Mouse (Mus musculus): ENCODE measurements at regions not wholly inside any gene's neighbourhood (a gene's known extent, or its start where the extent isn't known, plus 50 kb on each side); places are given as distances from the start of the nearest gene placed in this dataset.

DNA sequence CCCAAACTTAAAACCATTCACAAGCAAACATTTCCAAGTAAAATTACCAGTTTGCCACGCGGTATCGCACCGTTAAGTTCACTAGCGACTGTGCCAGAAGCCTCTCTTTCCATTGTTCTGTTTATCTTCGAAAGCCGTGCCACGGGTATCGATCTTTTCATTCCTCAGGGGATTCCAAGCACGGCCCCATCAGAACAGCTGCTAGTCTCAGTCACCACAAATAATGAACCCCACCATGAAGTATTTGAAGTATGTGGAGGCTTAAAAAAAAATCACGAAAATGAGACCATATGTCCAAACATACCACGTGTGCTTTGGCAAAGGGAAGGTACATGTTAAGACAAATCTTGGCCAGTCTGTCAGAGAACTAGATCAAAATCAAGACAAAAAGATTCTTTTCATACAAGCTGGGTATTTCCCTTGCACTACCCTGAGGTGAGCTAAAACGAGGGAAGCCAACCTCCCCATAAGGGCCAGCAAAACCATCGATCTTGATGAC is 213.3 kb downstream of the Npr3 start:
- Histone ChIP-seq H3K9ac (replicated peaks; ENCODE audit: low read depth, low read length) (no peak overlapping the region), H3K27ac (ENCODE audit: low read length) (no peak overlapping the region), H3K9me3 (ENCODE audit: control insufficient read depth, low read depth, low read length) (no peaks in the 10 kb centered on the region), H3K27me3 (ENCODE audit: control insufficient read depth, insufficient read depth, low read length) (no peaks in the 10 kb centered on the region), H3K36me3 (ENCODE audit: control insufficient read depth, insufficient read depth, low read length) (no peaks in the 10 kb centered on the region), H3K4me2 (replicated peaks; ENCODE audit: low read depth, low read length) (no peak overlapping the region), H3K4me3 (ENCODE audit: low read depth, low read length) (no peak overlapping the region), H3K4me1 (ENCODE audit: control insufficient read depth, insufficient read depth, low read length) (no peaks in the 10 kb centered on the region)
- no peak for ATAC-seq (ENCODE audit: insufficient number of reproducible peaks, insufficient read depth, low FRiP score, low read depth)
- WGBS, result 67% methylated on average over 14 of the region's 14 CpGs

DNA sequence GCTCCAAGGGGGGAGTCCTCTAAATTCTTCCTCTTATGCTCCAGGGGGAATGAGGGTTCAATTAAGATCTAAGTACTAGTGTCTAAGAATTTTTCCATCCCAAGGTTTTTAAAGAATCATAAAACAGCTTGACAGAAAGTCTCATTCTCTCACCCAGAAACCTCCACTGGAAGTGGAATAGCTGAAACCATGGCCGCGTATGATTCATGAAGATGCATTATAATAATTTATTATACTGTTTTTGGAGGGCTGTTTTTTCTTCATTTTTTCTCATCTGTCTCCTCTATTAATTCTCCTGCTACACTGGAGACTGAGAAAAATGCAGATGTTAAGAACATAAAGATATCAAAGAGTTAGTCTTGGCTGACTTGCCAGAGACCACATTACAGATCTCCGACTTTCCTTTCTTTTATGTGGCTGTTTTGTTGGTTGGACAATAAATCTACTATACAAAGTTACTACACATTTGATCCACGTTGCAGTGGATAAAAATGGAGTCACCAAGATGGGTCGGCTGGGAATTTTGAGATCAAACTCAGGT is 242.2 kb downstream of the Npr3 start:
- no peak for ATAC-seq (ENCODE audit: insufficient number of reproducible peaks, insufficient read depth, low FRiP score, low read depth)
- Histone ChIP-seq H3K9me3 (ENCODE audit: control insufficient read depth, low read depth, low read length) (no peaks in the 10 kb centered on the region), H3K4me3 (ENCODE audit: low read depth, low read length) (no peak overlapping the region)

DNA sequence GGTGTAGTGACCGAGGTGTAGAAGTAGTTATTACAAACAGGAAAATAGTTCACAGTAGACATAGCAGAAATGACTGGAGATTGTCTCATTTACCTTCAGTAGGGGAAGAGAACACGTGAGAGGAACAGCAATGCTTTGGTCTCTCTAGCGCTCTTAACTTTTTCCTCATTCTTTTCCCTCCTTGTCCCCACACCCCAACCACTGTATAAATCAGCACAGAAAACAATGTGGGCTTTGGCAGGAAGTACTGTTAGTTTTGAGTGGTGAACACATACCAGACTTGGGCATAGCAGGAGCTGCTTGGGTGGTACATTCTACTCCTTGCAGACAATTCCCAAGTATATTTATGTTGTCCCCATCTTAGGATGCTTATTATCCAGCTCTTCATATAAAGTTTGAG is 251.9 kb downstream of the Npr3 start:
- Histone ChIP-seq H3K4me2 (replicated peaks; ENCODE audit: low read depth, low read length) (no peak overlapping the region), H3K27ac (ENCODE audit: low read length) (no peak overlapping the region), H3K4me3 (ENCODE audit: low read depth, low read length) (no peak overlapping the region), H3K9ac (replicated peaks; ENCODE audit: low read depth, low read length) (no peak overlapping the region), H3K4me1 (ENCODE audit: control insufficient read depth, insufficient read depth, low read length) (no peaks in the 10 kb centered on the region), H3K9me3 (ENCODE audit: control insufficient read depth, low read depth, low read length) (no peaks in the 10 kb centered on the region), H3K27me3 (ENCODE audit: control insufficient read depth, insufficient read depth, low read length) (no peaks in the 10 kb centered on the region), H3K36me3 (ENCODE audit: control insufficient read depth, insufficient read depth, low read length) (no peaks in the 10 kb centered on the region)
- WGBS, result 89% methylated on average over 3 of the region's 3 CpGs
- no peak for ATAC-seq (ENCODE audit: insufficient number of reproducible peaks, insufficient read depth, low FRiP score, low read depth)

More for the DNA sequence above, 242.2 kb downstream of the Npr3 start:
- no peak overlapping the region for H3K9ac ChIP-seq (replicated peaks; ENCODE audit: low read depth, low read length)
- no peaks in the 10 kb centered on the region for H3K36me3 ChIP-seq (ENCODE audit: control insufficient read depth, insufficient read depth, low read length)
- H3K27me3 ChIP-seq (ENCODE audit: control insufficient read depth, insufficient read depth, low read length), result no peaks in the 10 kb centered on the region
- 66% methylated on average over 5 of the region's 5 CpGs for WGBS
- H3K4me1 ChIP-seq (ENCODE audit: control insufficient read depth, insufficient read depth, low read length), result no peaks in the 10 kb centered on the region
- no peak overlapping the region for H3K27ac ChIP-seq (ENCODE audit: low read length)
- no peak overlapping the region for H3K4me2 ChIP-seq (replicated peaks; ENCODE audit: low read depth, low read length)

GRCm38 (mm10) chr15:11646241-11646640 is 246.8 kb upstream of the Tars start:
- WGBS, result 90% methylated on average over 6 of the region's 6 CpGs
- no peak overlapping the region for H3K27ac ChIP-seq (ENCODE audit: low read length)
- no peaks in the 10 kb centered on the region for H3K27me3 ChIP-seq (ENCODE audit: control insufficient read depth, insufficient read depth, low read length)
- no peak for ATAC-seq (ENCODE audit: insufficient number of reproducible peaks, insufficient read depth, low FRiP score, low read depth)
- no peaks in the 10 kb centered on the region for H3K36me3 ChIP-seq (ENCODE audit: control insufficient read depth, insufficient read depth, low read length)
- H3K9ac ChIP-seq (replicated peaks; ENCODE audit: low read depth, low read length), result no peak overlapping the region
- no peaks in the 10 kb centered on the region for H3K4me1 ChIP-seq (ENCODE audit: control insufficient read depth, insufficient read depth, low read length)
- H3K9me3 ChIP-seq (ENCODE audit: control insufficient read depth, low read depth, low read length), result no peaks in the 10 kb centered on the region
- H3K4me3 ChIP-seq (ENCODE audit: low read depth, low read length), result no peak overlapping the region
- H3K4me2 ChIP-seq (replicated peaks; ENCODE audit: low read depth, low read length), result no peak overlapping the region

DNA sequence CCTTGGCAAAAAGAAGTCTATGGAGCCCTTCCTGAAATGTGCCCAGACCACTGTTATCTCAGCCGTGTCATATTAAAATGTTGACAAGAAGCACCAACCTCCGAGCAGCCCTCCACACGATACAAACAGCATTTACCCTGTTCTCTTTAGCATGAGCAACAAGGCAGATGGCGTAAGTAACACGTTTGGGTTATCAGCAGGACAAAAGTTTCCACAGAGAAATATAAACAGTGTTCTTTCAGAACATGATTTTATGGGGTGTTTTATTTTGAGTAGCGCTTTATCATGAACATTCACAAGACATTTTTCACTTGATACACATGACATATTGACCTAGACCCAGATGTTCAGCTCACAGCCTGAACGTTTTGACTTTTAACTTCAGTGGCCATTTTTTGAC is 245.3 kb upstream of the Tars start:
- ATAC-seq (ENCODE audit: insufficient number of reproducible peaks, insufficient read depth, low FRiP score, low read depth), result no peak
- no peak overlapping the region for H3K27ac ChIP-seq (ENCODE audit: low read length)

GRCm38 (mm10) chr15:11630654-11631053 is 231.2 kb upstream of the Tars start:
- no peak overlapping the region for H3K27ac ChIP-seq (ENCODE audit: low read length)
- H3K4me2 ChIP-seq (replicated peaks; ENCODE audit: low read depth, low read length), result no peak overlapping the region
- WGBS, result 67% methylated on average over 2 of the region's 2 CpGs
- H3K4me1 ChIP-seq (ENCODE audit: control insufficient read depth, insufficient read depth, low read length), result no peaks in the 10 kb centered on the region
- H3K36me3 ChIP-seq (ENCODE audit: control insufficient read depth, insufficient read depth, low read length), result no peaks in the 10 kb centered on the region
- ATAC-seq (ENCODE audit: insufficient number of reproducible peaks, insufficient read depth, low FRiP score, low read depth), result no peak
- no peaks in the 10 kb centered on the region for H3K9me3 ChIP-seq (ENCODE audit: control insufficient read depth, low read depth, low read length)
- H3K9ac ChIP-seq (replicated peaks; ENCODE audit: low read depth, low read length), result no peak overlapping the region
- H3K27me3 ChIP-seq (ENCODE audit: control insufficient read depth, insufficient read depth, low read length), result no peaks in the 10 kb centered on the region
- no peak overlapping the region for H3K4me3 ChIP-seq (ENCODE audit: low read depth, low read length)

More for the DNA sequence above, 245.3 kb upstream of the Tars start:
- H3K27me3 ChIP-seq (ENCODE audit: control insufficient read depth, insufficient read depth, low read length), result no peaks in the 10 kb centered on the region
- no peaks in the 10 kb centered on the region for H3K9me3 ChIP-seq (ENCODE audit: control insufficient read depth, low read depth, low read length)
- no peak overlapping the region for H3K4me3 ChIP-seq (ENCODE audit: low read depth, low read length)
- WGBS, result 59% methylated on average over 7 of the region's 7 CpGs
- H3K36me3 ChIP-seq (ENCODE audit: control insufficient read depth, insufficient read depth, low read length), result no peaks in the 10 kb centered on the region
- H3K4me2 ChIP-seq (replicated peaks; ENCODE audit: low read depth, low read length), result no peak overlapping the region
- no peak overlapping the region for H3K9ac ChIP-seq (replicated peaks; ENCODE audit: low read depth, low read length)
- no peaks in the 10 kb centered on the region for H3K4me1 ChIP-seq (ENCODE audit: control insufficient read depth, insufficient read depth, low read length)

DNA sequence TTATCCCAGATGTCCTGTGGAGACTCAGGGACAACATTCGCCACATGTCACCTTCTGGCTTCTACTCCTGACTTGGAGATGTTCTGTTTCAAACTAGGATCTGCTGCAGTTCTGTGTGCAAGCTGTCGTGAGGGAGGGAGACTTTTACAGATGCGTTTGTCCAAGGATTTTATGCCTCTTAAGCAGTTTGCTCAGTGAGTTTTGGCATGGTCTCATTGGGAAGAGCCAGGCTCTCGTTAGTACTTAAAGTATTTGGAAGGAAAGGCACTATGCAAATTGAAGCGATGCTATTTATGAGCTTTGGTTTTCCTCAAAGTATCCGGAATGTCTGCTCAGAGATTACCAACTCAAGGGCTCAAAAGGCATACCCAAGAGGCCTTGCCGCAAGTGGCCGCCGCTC is 227.0 kb upstream of the Tars start:
- H3K4me2 ChIP-seq (replicated peaks; ENCODE audit: low read depth, low read length), result no peak overlapping the region
- no peak overlapping the region for H3K9ac ChIP-seq (replicated peaks; ENCODE audit: low read depth, low read length)
- H3K4me1 ChIP-seq (ENCODE audit: control insufficient read depth, insufficient read depth, low read length), result no peaks in the 10 kb centered on the region
- WGBS, result 79% methylated on average over 9 of the region's 9 CpGs
- ATAC-seq (ENCODE audit: insufficient number of reproducible peaks, insufficient read depth, low FRiP score, low read depth), result no peak
- H3K36me3 ChIP-seq (ENCODE audit: control insufficient read depth, insufficient read depth, low read length), result no peaks in the 10 kb centered on the region
- no peaks in the 10 kb centered on the region for H3K27me3 ChIP-seq (ENCODE audit: control insufficient read depth, insufficient read depth, low read length)
- no peak overlapping the region for H3K27ac ChIP-seq (ENCODE audit: low read length)
- no peak overlapping the region for H3K4me3 ChIP-seq (ENCODE audit: low read depth, low read length)
- no peaks in the 10 kb centered on the region for H3K9me3 ChIP-seq (ENCODE audit: control insufficient read depth, low read depth, low read length)

DNA sequence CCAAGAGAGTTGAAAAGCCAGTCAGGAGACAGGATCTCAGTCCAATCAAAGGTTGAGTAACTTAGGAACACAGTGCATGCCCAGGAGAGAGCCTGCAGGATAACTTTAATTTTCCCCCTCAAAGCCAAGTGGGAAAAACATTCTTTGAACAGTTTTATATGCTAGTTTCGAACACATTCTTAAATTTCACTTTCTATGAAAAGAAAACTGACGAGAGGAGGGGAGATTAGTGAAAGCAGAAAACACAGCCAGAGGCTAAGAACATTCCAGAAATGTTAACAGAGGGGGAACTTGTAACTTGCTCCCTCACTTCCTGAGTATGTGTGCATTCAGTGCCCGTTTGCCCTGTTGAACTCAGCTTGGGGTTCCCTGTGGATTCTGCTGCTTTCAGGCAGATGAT is 213.0 kb upstream of the Tars start:
- no peaks in the 10 kb centered on the region for H3K4me1 ChIP-seq (ENCODE audit: control insufficient read depth, insufficient read depth, low read length)
- ATAC-seq (ENCODE audit: insufficient number of reproducible peaks, insufficient read depth, low FRiP score, low read depth), result no peak
- H3K27me3 ChIP-seq (ENCODE audit: control insufficient read depth, insufficient read depth, low read length), result no peaks in the 10 kb centered on the region
- H3K9me3 ChIP-seq (ENCODE audit: control insufficient read depth, low read depth, low read length), result no peaks in the 10 kb centered on the region
- WGBS, result 51% methylated on average over 3 of the region's 3 CpGs
- H3K27ac ChIP-seq (ENCODE audit: low read length), result no peak overlapping the region
- H3K4me2 ChIP-seq (replicated peaks; ENCODE audit: low read depth, low read length), result no peak overlapping the region
- no peaks in the 10 kb centered on the region for H3K36me3 ChIP-seq (ENCODE audit: control insufficient read depth, insufficient read depth, low read length)
- H3K9ac ChIP-seq (replicated peaks; ENCODE audit: low read depth, low read length), result no peak overlapping the region
- H3K4me3 ChIP-seq (ENCODE audit: low read depth, low read length), result no peak overlapping the region

GRCm38 (mm10) chr15:11610043-11610670 is 210.7 kb upstream of the Tars start:
- ATAC-seq (ENCODE audit: insufficient number of reproducible peaks, insufficient read depth, low FRiP score, low read depth), result no peak
- H3K36me3 ChIP-seq (ENCODE audit: control insufficient read depth, insufficient read depth, low read length), result no peaks in the 10 kb centered on the region

More at GRCm38 (mm10) chr15:11610043-11610670, 210.7 kb upstream of the Tars start:
- Histone ChIP-seq H3K27me3 (ENCODE audit: control insufficient read depth, insufficient read depth, low read length) (no peaks in the 10 kb centered on the region), H3K9me3 (ENCODE audit: control insufficient read depth, low read depth, low read length) (no peaks in the 10 kb centered on the region), H3K4me1 (ENCODE audit: control insufficient read depth, insufficient read depth, low read length) (no peaks in the 10 kb centered on the region), H3K9ac (replicated peaks; ENCODE audit: low read depth, low read length) (no peak overlapping the region), H3K4me2 (replicated peaks; ENCODE audit: low read depth, low read length) (no peak overlapping the region), H3K4me3 (ENCODE audit: low read depth, low read length) (no peak overlapping the region), H3K27ac (ENCODE audit: low read length) (no peak overlapping the region)
- WGBS, result 71% methylated on average over 3 of the region's 3 CpGs
